In the genomic region with DNA sequence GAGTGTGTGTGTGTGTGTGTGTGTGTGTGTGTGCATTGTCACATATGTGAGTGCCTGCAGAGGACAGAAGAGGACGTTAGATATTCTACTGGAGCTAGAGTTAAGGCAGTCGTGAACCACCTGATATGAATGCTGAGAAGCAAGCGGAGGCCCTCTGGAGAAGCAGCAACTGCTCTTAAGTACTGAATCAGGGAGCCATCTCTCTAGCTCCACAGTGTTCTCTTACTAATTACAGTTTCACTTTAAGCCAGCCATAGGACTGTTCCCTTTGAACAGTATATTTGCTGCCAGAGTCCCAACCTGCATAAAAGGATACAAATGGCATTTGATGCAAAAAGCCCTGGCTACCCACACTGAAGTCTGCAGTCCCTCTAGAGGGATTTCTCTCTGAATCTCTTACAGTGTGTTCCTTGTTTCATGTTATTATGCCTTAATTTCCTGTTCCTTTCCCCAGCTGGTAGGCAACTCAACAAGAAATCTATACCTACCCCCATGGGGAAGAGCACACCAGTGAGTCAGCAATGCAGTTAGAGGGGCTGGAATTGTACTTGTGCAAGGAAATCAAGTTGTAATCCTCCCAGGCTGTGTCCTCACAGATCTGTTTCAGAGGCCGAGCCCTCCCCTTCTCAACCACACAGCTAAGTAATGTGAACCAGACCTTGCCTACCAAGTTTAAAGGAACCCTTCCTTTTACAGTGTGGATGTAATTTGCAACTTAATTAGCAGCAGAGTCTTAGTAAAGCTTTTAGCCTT, we compare ENCODE assay signal across 16 mouse cellular contexts. TPM values are rescaled to one million over a fixed set of nuclear protein-coding genes. Genes with fewer than 3 reads are reported as not detected.
DNase-seq lines count a peak whose midpoint lies in the region; ATAC-seq and TF ChIP-seq lines count a peak whose summit lies in the region.
"Had no signal": no experiment of that assay in that cellular context is flagged by ENCODE, and none has a peak within 500 bp of the region (broad histone marks: within the 10 kb centered on the region; RNA-seq: fewer than 3 reads in every experiment).

No protein-coding gene starts in this region.

- peaks cover 14% of the 10 kb centered on the region for H3K4me1 ChIP-seq in olfactory bulb, adult 2 months (ENCODE audit: control insufficient read depth, insufficient read depth, low read length)
- H3K4me1 ChIP-seq in forebrain, embryonic 12.5 days = no peaks in the 10 kb centered on the region
- H3K4me1 ChIP-seq: heart, embryonic 13.5 days; lung, embryonic 15.5 days had no signal

- H3K9ac ChIP-seq in forebrain, embryonic 12.5 days = no peak overlapping the region
- H3K9ac ChIP-seq: heart, embryonic 13.5 days; lung, embryonic 15.5 days; midbrain, embryonic 13.5 days; neural tube, embryonic 13.5 days had no signal

- H3K9me3 ChIP-seq in forebrain, embryonic 12.5 days = no peaks in the 10 kb centered on the region
- H3K9me3 ChIP-seq: heart, embryonic 13.5 days; lung, embryonic 15.5 days; midbrain, embryonic 13.5 days; neural tube, embryonic 13.5 days had no signal

- H3K27me3 ChIP-seq in forebrain, embryonic 12.5 days = no peaks in the 10 kb centered on the region
- H3K27me3 ChIP-seq: heart, embryonic 13.5 days; lung, embryonic 15.5 days; midbrain, embryonic 13.5 days; neural tube, embryonic 13.5 days had no signal

- no peak overlapping the region for H3K4me2 ChIP-seq in forebrain, embryonic 12.5 days
- H3K4me2 ChIP-seq: heart, embryonic 13.5 days; lung, embryonic 15.5 days; midbrain, embryonic 13.5 days; neural tube, embryonic 13.5 days had no signal

- no peak for TF ChIP-seq POLR2A in brain, embryonic 14.5 days (IDR thresholded peaks at IDR 0.05; ENCODE audit: borderline replicate concordance, extremely low read depth, insufficient read depth, insufficient read length, poor library complexity, severe bottlenecking)
- no peak for TF ChIP-seq POLR2A in olfactory bulb, adult 2 months (IDR thresholded peaks at IDR 0.05; ENCODE audit: insufficient read depth, low read depth, low read length)

- H3K36me3 ChIP-seq in forebrain, embryonic 12.5 days (replicated peaks) = peaks cover 22% of the 10 kb centered on the region

- DNase-seq in layer of hippocampus, adult 2 months (ENCODE audit: low spot score in 2 of 2) = peak in 1 of 2 experiments; percentile 10
- no peak for DNase-seq in layer of hippocampus, adult 8-10 months (ENCODE audit: low spot score in 2 of 2)
- peak; percentile 10 for DNase-seq in brain, embryonic 14.5 days (ENCODE audit: low read depth)
- DNase-seq in forelimb bud, embryonic 11.5 days (ENCODE audit: low read depth, low spot score) = peak; percentile 54
- DNase-seq in cerebellum, adult 11-12 months = no peak
- DNase-seq: cerebellum, postnatal 14 days; right cerebral cortex, adult 18-20 months had no signal

- ATAC-seq in forebrain, embryonic 12.5 days (ENCODE audit: low FRiP score) = no peak
- ATAC-seq: CD4-positive, CD25-positive, alpha-beta regulatory T cell, adult 4 months; midbrain, embryonic 13.5 days had no signal

- TF ChIP-seq CTCF in layer of hippocampus, adult 2 months (conservative IDR thresholded peaks at IDR 0.05) = no peak
- TF ChIP-seq CTCF in brain, embryonic 14.5 days (IDR thresholded peaks at IDR 0.05; ENCODE audit: borderline replicate concordance, extremely low read depth, insufficient read depth, insufficient read length) = no peak
- TF ChIP-seq CTCF in olfactory bulb, adult 2 months (IDR thresholded peaks at IDR 0.05; ENCODE audit: insufficient read depth, low read depth, low read length) = no peak

- WGBS in olfactory bulb, adult 2 months = 27% methylated on average over 4 of the region's 4 CpGs
- WGBS in forebrain, embryonic 12.5 days = 70% methylated on average over 4 of the region's 4 CpGs

- H3K4me3 ChIP-seq in layer of hippocampus, adult 2 months = no peak overlapping the region
- no peak overlapping the region for H3K4me3 ChIP-seq in olfactory bulb, adult 2 months (ENCODE audit: insufficient read depth, low read depth, low read length)
- no peak overlapping the region for H3K4me3 ChIP-seq in forebrain, embryonic 12.5 days (replicated peaks)
- H3K4me3 ChIP-seq: heart, embryonic 13.5 days; lung, embryonic 15.5 days; midbrain, embryonic 13.5 days; neural tube, embryonic 13.5 days had no signal

- H3K27ac ChIP-seq in layer of hippocampus, adult 2 months = peak overlapping the region; percentile 21; the same call in 1 of the 2 replicates
- peak overlapping the region; percentile 79 for H3K27ac ChIP-seq in olfactory bulb, adult 2 months (ENCODE audit: insufficient read depth, low read depth, low read length)
- no peak overlapping the region for H3K27ac ChIP-seq in forebrain, embryonic 12.5 days
- H3K27ac ChIP-seq: heart, embryonic 13.5 days; lung, embryonic 15.5 days; midbrain, embryonic 13.5 days; neural tube, embryonic 13.5 days had no signal

RNA-seq across cellular contexts. Expression of gene Samd15, which starts 24.2 kb away (rescaled TPM):
- 1 to 10 TPM; 3.5 to 4.8 TPM for total RNA-seq in layer of hippocampus, adult 2 months (2021)
- 1 to 10 TPM; 3.1 to 4.5 (median 4.2) TPM for total RNA-seq in layer of hippocampus, adult 8-10 months (2022)
- polyA plus RNA-seq in brain, embryonic 14.5 days (2012; rRNA removed) = 0.83 and 1.5 TPM in 2 replicates
- polyA plus RNA-seq in olfactory bulb, adult 2 months (2012; ENCODE audit: insufficient read depth, insufficient read length, low replicate concordance, missing spikeins) = not detected in 2 replicates
- polyA plus RNA-seq in forebrain, embryonic 12.5 days (2016; fragmentation: Nextera tagmentation; extraction: Ambion mirVana) = 1.4 and 1.7 TPM in 2 replicates
- total RNA-seq: gastrocnemius, adult 8-10 months; liver, adult 2 months had no signal
- polyA plus RNA-seq: liver, adult 2 months had no signal

RNA-seq across cellular contexts. Expression of gene Tmed8, which starts 24.9 kb away (rescaled TPM):
- 10 to 100 TPM; 25.6 to 26.4 TPM for total RNA-seq in layer of hippocampus, adult 2 months (2021)
- 10 to 100 TPM; 25.6 to 32.4 (median 29.0) TPM for total RNA-seq in layer of hippocampus, adult 8-10 months (2022)
- polyA plus RNA-seq in brain, embryonic 14.5 days (2012; rRNA removed) = 11.7 and 13.9 TPM in 2 replicates
- not detected in 2 replicates for polyA plus RNA-seq in olfactory bulb, adult 2 months (2012; ENCODE audit: insufficient read depth, insufficient read length, low replicate concordance, missing spikeins)
- 6.0 and 6.4 TPM in 2 replicates for polyA plus RNA-seq in forebrain, embryonic 12.5 days (2016; fragmentation: Nextera tagmentation; extraction: Ambion mirVana)

RNA-seq across cellular contexts. Expression of gene Pomt2, which starts 27.6 kb away (rescaled TPM):
- 10 to 100 TPM; 16.4 to 16.5 TPM for total RNA-seq in layer of hippocampus, adult 2 months (2021)
- 10 to 100 TPM; 18.0 to 19.8 (median 18.7) TPM for total RNA-seq in layer of hippocampus, adult 8-10 months (2022)
- polyA plus RNA-seq in brain, embryonic 14.5 days (2012; rRNA removed) = 19.2 and 19.3 TPM in 2 replicates
- polyA plus RNA-seq in olfactory bulb, adult 2 months (2012; ENCODE audit: insufficient read depth, insufficient read length, low replicate concordance, missing spikeins) = not detected in 2 replicates
- polyA plus RNA-seq in forebrain, embryonic 12.5 days (2016; fragmentation: Nextera tagmentation; extraction: Ambion mirVana) = 16.2 and 16.6 TPM in 2 replicates

RNA-seq across cellular contexts. Expression of gene Gstz1, which starts 28.4 kb away (rescaled TPM):
- 10 to 100 TPM; 48.7 to 50.9 TPM for total RNA-seq in layer of hippocampus, adult 2 months (2021)
- total RNA-seq in layer of hippocampus, adult 8-10 months (2022) = 10 to 100 TPM; 51.9 to 56.0 (median 54.8) TPM
- polyA plus RNA-seq in brain, embryonic 14.5 days (2012; rRNA removed) = 57.3 and 58.2 TPM in 2 replicates
- not detected in 2 replicates for polyA plus RNA-seq in olfactory bulb, adult 2 months (2012; ENCODE audit: insufficient read depth, insufficient read length, low replicate concordance, missing spikeins)
- polyA plus RNA-seq in forebrain, embryonic 12.5 days (2016; fragmentation: Nextera tagmentation; extraction: Ambion mirVana) = 24.3 and 28.3 TPM in 2 replicates

Comparison
In these comparisons a context has a peak if more than half of its experiments do, and no peak if none do; other contexts are left out.
1. DNase-seq: peak in brain, embryonic 14.5 days (single experiment) and forelimb bud, embryonic 11.5 days (single experiment); none in layer of hippocampus, adult 8-10 months (0 of 2) and cerebellum, adult 11-12 months (single experiment).
2. RNA of gene Pomt2, which starts 27.6 kb away (polyA plus RNA-seq): 19.2 to 19.3 TPM in brain, embryonic 14.5 days and 16.2 to 16.6 TPM in forebrain, embryonic 12.5 days; not detected in olfactory bulb, adult 2 months; every median in the first group is over 10 times any median in the second.